Mouse (Mus musculus) cerebellum, adult 2 months (tissue): ENCODE data around the gene Ndrg2.

Experiments used
- CTCF ChIP-seq: fragments of 200-500 bp; IDR thresholded peaks from 2 replicates; pipeline ENCODE4 v1.5.1; 2011; ENCODE audit warnings: low read depth, mild to moderate bottlenecking, control low read depth, low read length, moderate library complexity, borderline replicate concordance; ENCODE audit not compliant: insufficient read depth
- POLR2A ChIP-seq: fragments of 200-500 bp; IDR thresholded peaks from 2 replicates; pipeline ENCODE4 v1.6.1; 2011; ENCODE audit warnings: low read length, control low read depth, borderline replicate concordance; ENCODE audit not compliant: insufficient read depth

- TF ChIP-seq CTCF: no peak
- TF ChIP-seq POLR2A: no peak
Observed at GRCm38 (mm10) chr14:51884031-51884544, 29.9 kb downstream of the Ndrg2 start.
